Mouse (Mus musculus) embryonic fibroblast, embryonic 13.5 days (primary cell): ENCODE measurements at regions not wholly inside any gene's neighbourhood (a gene's known extent, or its start where the extent isn't known, plus 50 kb on each side); places are given as distances from the start of the nearest gene placed in this dataset.

Experiments
- H3K27ac ChIP-seq: 2 replicates; pipeline ENCODE4 v1.5.1; 2012; ENCODE audit warnings: low read length, control low read depth, inconsistent platforms; ENCODE audit not compliant: insufficient read depth
- H3K4me1 ChIP-seq: 2 replicates; pipeline ENCODE4 v1.6.1; 2011; ENCODE audit warnings: low read length; ENCODE audit not compliant: control insufficient read depth, insufficient read depth
- H3K4me3 ChIP-seq: 2 replicates; pipeline ENCODE4 v1.5.1; 2011; ENCODE audit warnings: mild to moderate bottlenecking, control low read depth, low read length; ENCODE audit not compliant: insufficient read depth
- CTCF ChIP-seq: IDR thresholded peaks from 2 replicates; pipeline ENCODE4 v1.5.1; 2011; ENCODE audit warnings: mild to moderate bottlenecking, control low read depth, low read length, moderate library complexity, borderline replicate concordance; ENCODE audit not compliant: insufficient read depth
- POLR2A ChIP-seq: IDR thresholded peaks from 2 replicates; pipeline ENCODE4 v1.6.1; 2011; ENCODE audit warnings: low read depth, mild to moderate bottlenecking, control low read depth, low read length, moderate library complexity

DNA sequence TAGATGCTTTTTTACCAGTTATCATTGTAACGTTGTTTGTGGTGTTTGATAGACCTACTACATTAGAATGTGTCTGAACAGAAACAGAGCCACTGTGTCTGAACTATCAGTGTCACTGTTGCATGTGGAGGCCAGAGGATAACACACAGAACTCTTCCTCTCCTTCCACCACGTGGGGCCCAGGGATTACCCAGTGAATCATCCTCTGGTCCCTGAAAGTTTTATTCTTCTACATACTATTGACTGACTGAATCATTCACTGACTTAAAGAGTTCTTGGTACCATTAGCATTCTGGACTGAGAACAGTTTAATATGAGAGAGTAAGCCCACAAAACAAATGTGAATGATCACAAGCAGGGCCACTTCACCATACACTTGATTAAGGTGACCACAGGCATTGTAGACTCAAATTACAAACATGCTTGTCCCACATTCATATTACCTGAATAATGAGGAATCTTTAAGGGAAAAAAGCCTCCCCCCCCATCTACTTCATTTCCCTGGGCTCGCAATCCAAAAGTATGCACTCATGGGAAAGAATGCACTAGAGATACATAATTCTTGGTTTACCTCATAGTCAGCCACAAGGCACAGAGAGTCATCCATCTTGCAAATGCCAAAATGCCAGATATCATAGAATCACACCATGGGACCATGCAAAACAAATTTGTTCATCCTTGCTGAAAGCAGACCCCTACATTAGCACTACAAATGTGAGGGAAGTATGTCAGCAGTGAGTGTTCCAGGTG, 68.1 kb upstream of the Tnfsf11 start:
- Histone ChIP-seq H3K27ac (peak overlapping the region; percentile 71), H3K4me3 (no peak overlapping the region), H3K4me1 (peaks cover 13% of the 10 kb centered on the region)
- TF ChIP-seq POLR2A (no peak), CTCF (no peak)

DNA sequence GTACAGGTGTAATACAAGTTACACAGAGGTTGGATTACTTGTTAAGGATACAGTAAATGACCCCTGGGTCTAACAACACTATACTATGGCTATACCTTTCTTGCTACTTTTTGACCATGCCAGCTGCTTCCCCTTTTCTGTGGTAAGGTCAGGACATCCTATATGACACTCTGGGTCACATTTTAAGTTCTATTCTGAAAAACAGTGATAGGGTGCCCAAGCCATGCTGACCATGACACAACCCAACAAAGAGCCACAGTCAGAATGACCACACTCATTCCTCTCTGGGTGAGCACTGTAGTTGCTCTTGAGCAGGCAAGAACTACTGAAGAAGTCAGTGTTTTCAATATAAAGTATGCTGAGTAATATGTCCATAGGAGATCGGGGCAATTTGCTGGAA, 64.3 kb upstream of the Tnfsf11 start:
- peaks cover 17% of the 10 kb centered on the region for H3K4me1 ChIP-seq
- no peak overlapping the region for H3K4me3 ChIP-seq
- H3K27ac ChIP-seq: no peak overlapping the region
- TF ChIP-seq CTCF: no peak
- no peak for TF ChIP-seq POLR2A

DNA sequence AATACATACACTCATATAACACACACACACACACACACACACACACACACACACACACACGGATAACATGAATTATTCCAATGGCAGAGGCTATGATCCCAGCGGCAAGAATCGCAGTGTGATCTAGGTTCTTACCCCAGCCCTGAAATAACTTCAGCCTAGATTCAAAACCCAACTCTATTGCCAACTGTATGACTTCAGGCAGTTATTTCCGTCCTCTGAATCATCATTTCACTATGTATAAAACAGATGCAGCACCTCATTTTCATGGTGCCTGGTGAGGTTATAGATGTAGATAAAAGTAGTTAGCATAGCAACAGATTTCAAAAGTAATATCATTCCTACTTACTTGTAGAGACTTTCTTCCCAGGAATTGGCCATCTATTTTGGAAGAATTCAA, 61.0 kb upstream of the Tnfsf11 start:
- Histone ChIP-seq H3K4me1 (peaks cover 12% of the 10 kb centered on the region), H3K4me3 (no peak overlapping the region), H3K27ac (peak overlapping the region; percentile 47; the same call in 1 of the 2 replicates)
- TF ChIP-seq CTCF: no peak
- TF ChIP-seq POLR2A: no peak

- no peak for TF ChIP-seq CTCF
- no peak for TF ChIP-seq POLR2A
- Histone ChIP-seq H3K27ac (no peak overlapping the region), H3K4me3 (no peak overlapping the region), H3K4me1 (peaks cover 11% of the 10 kb centered on the region)
Observed at GRCm38 (mm10) chr14:78364822-78365221, 57.0 kb upstream of the Tnfsf11 start.

DNA sequence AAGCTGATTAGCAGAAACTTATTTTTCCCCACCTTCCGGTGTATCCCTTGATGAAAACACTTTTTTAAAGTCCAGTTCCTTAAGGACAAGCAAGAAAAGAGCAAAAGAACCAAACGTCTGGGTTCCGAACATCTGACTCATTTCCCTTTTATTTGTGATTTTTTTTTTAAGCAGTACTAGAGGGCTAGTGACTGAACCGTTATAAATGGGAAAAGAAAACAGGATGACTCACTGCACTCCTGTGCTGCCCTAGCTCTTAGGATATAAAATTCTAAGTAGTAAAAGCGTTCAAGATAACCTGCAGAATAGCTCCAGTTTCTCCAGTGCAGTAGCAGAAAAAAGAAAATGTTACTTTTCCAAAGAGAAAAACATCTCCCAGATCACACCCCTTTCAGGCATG, 55.3 kb upstream of the Tnfsf11 start:
- TF ChIP-seq CTCF: no peak
- TF ChIP-seq POLR2A: no peak

More for the DNA sequence above, 55.3 kb upstream of the Tnfsf11 start:
- peaks cover 6% of the 10 kb centered on the region for H3K4me1 ChIP-seq
- peak overlapping the region; percentile 69; the same call in 1 of the 2 replicates for H3K27ac ChIP-seq
- H3K4me3 ChIP-seq: no peak overlapping the region
